Mouse (Mus musculus): ENCODE results near the gene Ap3s2. TPM values are rescaled to one million over a fixed set of nuclear protein-coding genes. Genes with fewer than 3 reads are reported as not detected.

Ap3s2 gene
- polyA plus RNA-seq, 1 experiment from 2014 or later: 53.2 TPM

Small RNAs within 50 kb of the gene (microRNA-seq; reads per million reads assigned to microRNA genes)
- gene Gm24541: not detected

Other genes starting within 250 kb of the Ap3s2 start
- 5.0 and 5.2 TPM in 2 replicates for gene Kif7, start 204.9 kb downstream of the Ap3s2 start, polyA plus RNA-seq (2014; fragmentation: Nextera tagmentation; extraction: Ambion mirVana)
- 0.15 TPM in 1 of 2 replicates, not detected in the other for gene Plin1, start 187.7 kb downstream of the Ap3s2 start, polyA plus RNA-seq (2014; fragmentation: Nextera tagmentation; extraction: Ambion mirVana)
- 8.2 and 9.9 TPM in 2 replicates for gene Pex11a, start 177.5 kb downstream of the Ap3s2 start, polyA plus RNA-seq (2014; fragmentation: Nextera tagmentation; extraction: Ambion mirVana)
- gene Wdr93, start 177.5 kb downstream of the Ap3s2 start, polyA plus RNA-seq (2014; fragmentation: Nextera tagmentation; extraction: Ambion mirVana): 0.09 and 0.45 TPM in 2 replicates
- not detected in 2 replicates for gene Mesp1, start 126.9 kb downstream of the Ap3s2 start, polyA plus RNA-seq (2014; fragmentation: Nextera tagmentation; extraction: Ambion mirVana)
- gene Mesp2, start 109.9 kb downstream of the Ap3s2 start, polyA plus RNA-seq (2014; fragmentation: Nextera tagmentation; extraction: Ambion mirVana): 0.20 and 0.76 TPM in 2 replicates
- gene Anpep, start 59.6 kb downstream of the Ap3s2 start, polyA plus RNA-seq (2014; fragmentation: Nextera tagmentation; extraction: Ambion mirVana): 7.1 and 7.9 TPM in 2 replicates
- 20.8 and 22.6 TPM in 2 replicates for gene Arpin, start 14.7 kb upstream of the Ap3s2 start, polyA plus RNA-seq (2014; fragmentation: Nextera tagmentation; extraction: Ambion mirVana)
- 21.9 and 24.8 TPM in 2 replicates for gene Zfp710, start 104.2 kb upstream of the Ap3s2 start, polyA plus RNA-seq (2014; fragmentation: Nextera tagmentation; extraction: Ambion mirVana)
- gene Idh2, start 194.7 kb upstream of the Ap3s2 start, polyA plus RNA-seq (2014; fragmentation: Nextera tagmentation; extraction: Ambion mirVana): 371 and 381 TPM in 2 replicates